Mouse (Mus musculus) telencephalon, adult 2 months (tissue): ENCODE measurements around the gene Itga6.

Experiments
- DNase-seq: peaks from one replicate; pipeline ENCODE4 v3.0.0-alpha.2; 2011; ENCODE audit warnings: low read depth, low spot score

The Itga6 gene

DNA sequence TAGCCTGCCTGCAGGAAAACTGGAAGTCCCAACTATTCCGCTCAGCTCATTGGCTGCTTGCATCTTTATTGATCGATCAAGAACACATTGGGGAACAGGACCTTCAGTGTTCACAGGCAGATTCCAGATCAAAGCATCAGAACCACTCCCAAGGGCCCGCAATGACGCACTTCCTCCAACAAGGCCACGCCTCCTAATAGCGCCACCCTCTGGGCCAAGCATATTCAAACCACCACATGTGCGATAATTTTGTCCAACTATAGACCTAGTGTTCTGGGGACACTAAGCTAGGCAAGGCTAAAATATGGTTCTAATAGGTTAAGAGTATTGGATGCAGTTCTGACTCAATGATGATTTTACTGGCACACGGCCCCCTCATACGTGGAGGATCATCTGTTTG, 15.7 kb downstream of the Itga6 start:
- no peak for DNase-seq

DNA sequence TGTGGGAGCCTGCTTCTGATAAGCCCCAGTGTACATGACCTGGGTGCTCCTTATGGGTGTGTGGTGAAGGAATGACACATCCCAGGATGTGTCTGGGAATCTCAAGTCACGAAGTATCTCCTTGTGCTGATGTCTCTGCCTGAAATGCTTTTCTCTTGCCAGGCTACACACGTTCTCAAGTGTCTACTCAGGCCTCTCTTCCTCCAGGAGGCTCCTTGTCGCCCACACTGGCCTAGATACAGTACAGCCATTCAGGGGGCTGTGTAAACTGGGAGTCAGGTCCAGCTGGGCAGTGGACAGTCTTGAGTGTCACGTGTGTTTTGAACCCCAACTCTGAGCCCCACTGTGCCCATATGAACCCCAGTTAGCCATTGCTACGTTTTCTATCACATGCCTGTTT, 19.1 kb downstream of the Itga6 start:
- no peak for DNase-seq

DNA sequence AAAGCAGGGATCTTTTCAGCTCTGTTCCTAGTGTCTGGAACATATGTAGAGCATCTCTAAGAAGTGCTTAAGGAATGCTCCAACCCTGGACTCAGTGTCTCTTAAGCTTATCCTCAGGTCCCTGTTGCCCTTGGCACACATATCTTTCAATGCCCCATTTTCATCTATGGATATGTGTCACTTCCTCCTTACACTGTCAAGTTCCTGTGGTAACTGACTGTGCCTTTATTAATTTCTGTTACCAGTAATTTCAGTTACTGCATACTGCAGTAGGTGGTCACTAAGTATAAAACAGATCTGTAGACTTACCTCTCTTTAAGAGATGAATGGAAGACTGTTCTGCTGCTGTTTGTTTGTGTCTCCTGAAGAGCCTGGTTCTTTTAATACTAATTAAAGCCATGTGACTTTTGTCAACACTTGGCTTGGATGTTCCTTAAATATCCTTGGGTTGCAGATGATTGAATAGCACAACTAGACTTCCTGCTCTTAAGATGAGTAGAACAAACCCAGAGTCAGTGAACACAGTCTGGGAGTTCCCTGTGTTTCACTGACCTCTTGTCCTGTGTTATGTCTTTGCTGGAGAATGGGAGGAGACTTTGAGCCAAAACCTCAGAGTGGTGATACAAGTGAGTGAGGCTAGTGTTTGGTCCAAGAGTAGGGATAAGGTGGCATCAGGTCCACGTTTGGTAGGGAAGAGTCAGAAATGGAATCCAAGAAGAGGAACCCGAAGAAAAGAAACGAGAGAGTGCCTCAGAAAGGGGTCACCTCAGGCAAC, 19.7 kb downstream of the Itga6 start:
- no peak for DNase-seq

DNA sequence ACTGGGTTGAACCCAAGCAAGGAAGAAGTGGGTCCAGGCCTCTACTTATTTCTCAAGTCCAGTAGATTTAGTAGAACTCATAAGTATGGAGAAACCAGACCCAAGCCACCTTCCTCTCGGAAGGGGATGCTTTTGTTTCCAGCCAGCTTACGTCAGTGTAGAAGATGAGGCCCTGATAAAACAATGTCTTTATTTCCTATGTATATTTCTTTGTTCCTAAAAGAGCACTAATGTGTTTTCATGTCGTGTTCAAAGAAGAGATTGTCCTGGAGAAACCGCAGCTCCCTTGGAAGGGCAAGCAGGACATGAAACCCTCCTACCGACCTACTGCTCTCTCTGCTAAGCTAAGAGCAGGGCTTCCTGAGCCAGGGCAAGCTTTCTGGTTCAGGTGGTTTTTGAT, 20.6 kb downstream of the Itga6 start:
- DNase-seq = no peak

DNA sequence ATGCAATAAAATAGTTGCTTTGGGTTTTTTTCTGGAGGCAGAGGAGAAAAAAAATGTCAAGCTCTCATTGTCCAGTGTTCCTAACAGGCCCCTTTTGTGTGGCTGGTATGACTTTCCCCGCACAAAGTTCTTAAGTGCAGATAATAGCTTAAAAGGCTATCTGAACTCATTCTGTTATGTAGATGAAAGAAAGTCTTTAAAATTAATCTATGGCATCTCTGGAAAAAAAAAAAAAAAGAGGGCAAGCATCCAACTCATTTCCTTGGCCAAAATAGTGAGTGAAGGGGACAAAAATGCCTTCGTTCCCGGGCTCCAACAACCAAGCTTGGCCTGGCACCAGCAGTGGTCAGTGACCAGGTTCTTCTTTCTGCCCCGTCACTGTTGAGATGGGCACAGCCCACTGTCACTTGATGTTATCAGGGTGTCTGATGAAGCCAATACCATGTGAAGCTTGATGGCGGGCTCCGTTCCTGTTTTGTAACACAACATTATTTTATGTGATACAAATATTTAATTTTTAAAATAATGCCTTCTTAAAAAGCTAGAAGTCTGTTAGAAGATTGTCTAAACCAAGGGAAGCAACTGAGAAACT, 21.7 kb downstream of the Itga6 start:
- DNase-seq = no peak

DNA sequence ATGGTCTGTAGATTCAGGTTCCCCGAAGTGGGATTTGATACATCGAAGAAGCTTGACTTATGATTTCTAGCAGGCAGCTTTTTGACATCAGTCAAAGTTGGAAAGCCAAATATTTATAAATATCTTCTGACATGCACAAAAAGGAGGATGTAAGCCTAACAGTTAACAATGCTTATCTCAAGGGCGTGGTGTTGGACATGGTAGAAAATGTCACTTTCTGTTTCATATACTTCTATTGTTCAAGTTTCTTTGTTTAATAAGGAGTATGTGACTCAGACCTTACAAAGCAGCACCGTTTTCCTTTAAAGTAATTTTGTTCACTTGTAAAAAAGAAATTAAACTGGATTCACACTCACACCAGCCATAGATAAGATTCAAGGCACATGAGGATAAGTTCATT, 26.3 kb downstream of the Itga6 start:
- no peak for DNase-seq

DNA sequence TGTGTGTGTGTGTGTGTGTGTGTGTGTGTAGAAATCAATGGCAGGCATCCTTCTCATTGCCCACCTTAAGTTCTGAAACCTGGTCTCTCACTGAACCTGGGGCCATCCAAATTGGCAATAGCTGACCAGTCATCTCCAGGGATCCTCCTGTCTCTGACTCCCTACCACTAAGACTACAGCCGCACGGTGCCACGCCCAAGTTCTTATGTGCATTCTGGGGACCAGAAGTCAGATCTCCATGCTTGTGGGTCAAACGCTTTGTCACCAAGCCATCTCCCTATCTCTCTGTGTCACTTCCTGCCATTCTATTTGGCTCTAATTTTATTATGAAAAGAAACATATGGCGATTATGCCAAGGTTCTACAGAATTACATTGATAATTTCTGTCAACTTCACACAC, 28.3 kb downstream of the Itga6 start:
- no peak for DNase-seq

DNA sequence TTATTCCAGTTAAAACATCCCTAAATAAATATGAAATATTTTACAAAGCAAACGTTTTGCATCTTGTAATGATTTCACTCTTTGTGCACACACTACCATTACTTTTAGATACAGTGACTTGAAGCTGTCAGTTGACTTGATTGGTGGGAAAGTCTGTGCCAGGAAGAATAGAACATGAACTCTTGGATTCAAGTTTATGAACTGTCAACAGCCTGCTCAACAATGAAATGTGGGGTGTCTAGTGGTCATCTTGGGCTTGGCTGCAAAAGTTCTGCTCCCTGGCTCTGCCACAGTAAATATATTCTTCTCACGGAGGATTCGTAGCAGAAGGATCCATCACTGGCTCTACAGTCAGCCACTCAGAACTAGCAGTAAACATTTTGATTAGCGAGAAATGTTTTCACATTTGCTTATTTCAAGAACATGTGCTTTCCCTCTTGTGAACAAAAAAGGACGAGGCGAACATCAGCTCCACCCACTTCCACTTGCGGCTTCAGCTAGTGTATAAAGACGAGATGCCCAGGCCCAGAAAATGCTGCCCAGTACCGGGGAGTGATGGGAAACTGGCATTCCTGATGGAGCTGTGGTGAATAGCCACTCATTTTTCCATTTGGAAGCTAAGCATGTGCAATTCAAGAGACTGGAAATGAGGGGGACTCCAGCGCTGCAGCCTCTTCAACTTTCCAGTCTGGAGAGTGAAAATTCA, 29.0 kb downstream of the Itga6 start:
- DNase-seq = no peak

DNA sequence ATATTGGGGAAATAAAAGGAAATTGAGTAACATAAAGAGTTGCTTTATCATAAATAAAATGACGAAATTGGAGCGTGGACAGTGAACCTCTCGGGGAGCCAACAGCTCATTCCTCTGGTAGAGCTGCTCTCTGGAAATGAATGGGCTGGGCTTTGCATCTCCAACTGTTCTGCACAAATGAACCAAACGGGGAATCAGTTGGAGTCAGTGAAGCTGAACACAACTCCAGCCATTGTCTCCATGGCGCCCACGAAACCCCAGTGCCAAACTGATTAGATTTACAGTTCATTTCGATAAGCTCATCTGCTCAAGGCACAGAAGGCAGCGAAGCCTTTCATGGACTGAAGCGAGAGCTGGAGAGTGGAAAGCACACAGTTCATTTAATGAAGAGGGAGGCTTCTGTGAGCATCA, 29.8 kb downstream of the Itga6 start:
- DNase-seq = peak; percentile 22

DNA sequence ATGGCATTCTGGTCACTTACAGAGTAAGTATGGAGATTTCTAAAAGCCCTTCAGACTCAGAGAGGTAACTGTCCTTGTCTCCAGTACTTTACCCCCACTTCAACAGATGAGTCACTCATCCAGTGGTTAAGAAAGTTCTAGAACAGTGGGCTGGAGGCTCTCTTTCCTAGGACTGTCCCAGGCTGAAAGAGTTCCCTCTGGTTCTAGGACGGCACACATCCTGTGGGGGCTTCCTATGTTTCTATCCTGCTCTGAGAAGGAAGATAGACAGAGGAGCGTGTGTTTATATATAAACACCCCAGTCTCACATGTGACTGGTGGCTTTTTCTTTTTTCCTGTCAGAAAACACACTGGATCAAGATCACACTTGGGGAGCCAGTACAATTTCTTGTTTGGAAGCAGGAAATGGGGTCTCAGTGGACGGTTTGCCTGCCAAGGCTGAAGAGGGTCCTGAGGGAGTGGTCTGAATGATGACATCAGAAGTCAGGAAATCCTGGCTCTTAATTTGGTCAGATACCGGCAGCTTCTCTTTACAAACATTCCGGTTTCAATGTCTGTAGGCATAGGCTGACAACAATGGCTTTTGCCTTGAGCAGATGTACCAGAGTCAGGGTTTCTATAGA, 34.0 kb downstream of the Itga6 start:
- DNase-seq = no peak

DNA sequence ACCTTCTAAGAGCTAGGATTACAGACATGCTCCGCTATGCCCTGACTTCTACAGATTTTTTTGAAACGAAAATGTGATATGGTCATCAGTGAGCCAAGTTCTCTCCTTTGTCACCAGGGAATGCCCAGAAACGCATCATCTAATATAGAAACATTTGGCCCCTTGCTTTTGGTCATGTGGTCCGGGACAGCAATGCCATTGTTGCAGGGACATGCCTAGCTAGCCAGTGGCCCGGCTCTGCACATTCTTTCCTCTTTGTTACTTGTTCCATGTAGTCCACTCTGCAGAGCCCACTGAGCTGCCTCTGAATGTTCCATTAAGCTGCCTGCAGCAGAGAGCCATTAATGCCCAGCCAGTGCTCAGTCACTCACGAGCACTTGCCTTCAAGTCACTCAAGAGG, 34.6 kb downstream of the Itga6 start:
- no peak for DNase-seq

DNA sequence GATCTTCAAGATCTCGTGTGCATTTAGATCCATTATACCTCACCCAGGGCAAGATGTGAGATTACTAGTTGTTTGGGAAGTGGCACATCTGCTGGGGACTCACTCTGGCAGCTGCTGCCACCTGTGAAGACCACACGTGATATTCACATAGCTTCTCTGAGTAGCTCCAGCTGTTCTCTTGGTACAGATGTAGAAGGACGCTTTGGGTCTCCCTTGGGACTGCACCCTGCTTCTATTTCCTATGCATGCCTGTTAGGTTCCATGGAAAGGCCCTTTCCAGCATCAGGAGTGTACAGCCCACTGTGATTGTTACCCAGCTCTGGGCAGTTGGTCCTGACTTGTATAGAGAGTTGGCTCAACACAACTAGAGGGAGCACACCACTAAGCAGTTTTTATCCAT, 39.8 kb downstream of the Itga6 start:
- DNase-seq = no peak

DNA sequence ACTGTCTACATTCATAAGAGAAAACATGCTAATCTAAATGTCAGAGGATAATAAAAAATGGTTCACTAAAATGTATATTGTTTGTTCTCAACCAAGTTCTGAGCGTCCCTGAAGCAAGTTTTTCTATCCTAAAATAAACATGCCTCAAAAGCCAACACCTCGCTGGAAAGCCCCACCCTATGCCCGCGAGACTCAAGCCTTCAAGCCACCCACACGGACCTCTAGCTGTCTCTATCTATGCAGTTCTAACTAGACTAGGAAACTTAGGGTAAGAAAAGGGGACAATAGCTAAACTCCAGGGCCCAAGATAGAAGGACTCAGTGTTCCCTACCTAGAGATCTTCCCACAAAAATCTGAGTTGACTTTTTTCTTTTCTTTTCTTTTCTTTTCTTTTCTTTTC, 40.6 kb downstream of the Itga6 start:
- DNase-seq = no peak

DNA sequence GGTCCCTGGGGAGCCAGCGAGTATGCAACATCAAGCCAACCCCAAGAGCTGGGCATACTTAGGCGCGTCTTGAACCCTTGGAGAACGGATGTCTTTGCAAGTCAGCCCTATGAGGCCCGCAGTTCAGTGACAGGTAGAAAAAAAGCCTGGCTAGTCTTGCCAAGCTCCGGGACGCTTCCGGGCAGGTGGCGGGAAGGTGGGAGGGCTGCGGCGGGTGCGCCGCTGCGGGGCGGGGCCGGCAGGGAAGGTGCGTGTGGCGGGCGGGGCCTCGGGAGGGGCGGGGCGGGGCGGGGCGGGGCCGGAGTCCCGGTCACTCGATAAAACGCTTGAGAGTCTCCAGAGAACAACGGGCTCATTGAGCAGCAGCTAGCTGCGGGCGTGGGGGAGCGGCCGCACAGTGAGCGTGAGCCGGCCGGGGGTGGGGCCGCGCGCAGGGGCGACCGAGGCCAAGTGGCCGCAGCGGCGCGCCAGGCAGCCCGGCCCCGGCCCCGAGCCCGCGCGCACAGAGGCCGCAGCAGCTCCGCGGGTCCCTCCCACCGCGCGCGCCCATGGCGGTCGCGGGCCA, 41.3 kb downstream of the Itga6 start:
- DNase-seq = no peak

DNA sequence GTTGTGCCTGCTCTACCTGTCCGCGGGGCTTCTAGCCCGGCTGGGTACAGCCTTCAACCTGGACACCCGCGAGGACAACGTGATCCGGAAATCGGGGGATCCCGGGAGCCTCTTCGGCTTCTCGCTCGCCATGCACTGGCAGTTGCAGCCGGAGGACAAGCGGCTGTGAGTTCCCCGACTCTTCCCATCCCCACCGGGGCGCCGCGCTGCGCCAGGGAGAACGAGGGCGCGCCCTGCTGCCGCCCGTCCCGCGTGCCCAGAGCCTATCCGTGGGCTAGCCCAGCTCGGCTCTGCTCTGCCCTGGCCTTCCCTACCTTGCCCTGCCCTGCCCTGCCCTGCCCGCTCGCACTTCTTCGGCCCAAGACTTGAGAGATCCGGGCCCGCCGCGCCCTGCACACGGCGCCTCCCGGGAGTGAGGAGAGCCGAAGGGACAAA, 41.8 kb downstream of the Itga6 start:
- no peak for DNase-seq

DNA sequence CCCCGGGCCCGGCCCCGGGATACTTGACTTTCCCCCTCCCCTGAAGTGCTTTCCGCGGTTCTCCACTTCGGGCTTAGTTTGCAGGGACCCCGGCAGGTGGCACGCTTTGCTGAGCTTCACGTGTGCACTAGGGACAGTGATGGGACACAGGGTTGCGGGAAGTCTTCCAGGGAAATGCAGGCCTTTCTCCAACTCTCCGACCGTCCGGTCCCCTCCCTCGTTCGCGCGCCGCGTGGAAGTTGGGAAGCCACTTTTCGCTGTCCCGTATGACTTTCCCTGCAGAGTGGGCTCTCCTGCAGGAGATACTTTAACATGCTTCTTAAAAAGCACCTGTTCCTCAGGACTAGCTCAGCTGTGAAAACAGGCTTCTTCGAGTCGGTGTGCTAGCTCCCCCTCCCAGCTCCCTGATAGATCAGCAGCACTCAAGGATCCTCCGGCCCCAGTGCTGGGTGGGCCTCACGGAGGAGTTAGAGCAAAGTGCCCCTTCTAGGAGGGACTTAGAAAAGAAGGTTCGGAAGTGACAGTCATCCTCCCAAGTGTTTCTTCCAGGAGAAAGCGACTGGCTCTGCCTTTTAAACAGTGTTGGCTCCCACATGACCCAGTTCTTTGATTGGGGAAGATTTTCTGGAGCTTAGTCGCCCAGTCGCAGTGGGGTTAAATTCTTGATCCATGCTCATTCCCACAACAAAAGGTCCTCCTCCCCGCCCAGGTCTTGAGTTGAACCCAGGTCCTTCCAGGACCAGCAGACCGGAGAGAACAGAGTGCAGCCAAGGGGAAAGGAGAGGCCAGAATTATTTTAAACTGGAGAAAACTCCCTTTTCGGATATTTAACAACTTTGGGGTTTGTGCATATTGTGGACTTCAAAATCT, 42.4 kb downstream of the Itga6 start:
- no peak for DNase-seq

DNA sequence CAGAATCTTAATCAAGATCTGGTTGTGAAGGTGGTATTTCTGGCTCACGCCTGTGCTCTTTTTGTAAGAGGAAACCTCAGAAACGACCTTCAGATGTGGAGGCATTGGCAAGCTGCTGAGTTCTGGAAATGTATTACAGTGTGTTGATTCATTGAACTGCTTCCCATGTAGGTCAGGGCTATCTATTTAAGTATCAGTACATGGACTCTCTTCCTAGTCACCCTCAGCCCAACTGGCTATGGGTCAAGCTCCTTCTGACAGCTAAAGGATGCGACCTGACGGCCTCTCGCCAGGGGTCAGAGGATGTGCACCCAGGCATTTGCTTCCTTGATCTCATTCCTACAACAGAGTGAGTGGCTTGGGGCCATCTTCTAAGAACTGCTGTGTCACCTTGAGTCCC, 45.3 kb downstream of the Itga6 start:
- DNase-seq = no peak

DNA sequence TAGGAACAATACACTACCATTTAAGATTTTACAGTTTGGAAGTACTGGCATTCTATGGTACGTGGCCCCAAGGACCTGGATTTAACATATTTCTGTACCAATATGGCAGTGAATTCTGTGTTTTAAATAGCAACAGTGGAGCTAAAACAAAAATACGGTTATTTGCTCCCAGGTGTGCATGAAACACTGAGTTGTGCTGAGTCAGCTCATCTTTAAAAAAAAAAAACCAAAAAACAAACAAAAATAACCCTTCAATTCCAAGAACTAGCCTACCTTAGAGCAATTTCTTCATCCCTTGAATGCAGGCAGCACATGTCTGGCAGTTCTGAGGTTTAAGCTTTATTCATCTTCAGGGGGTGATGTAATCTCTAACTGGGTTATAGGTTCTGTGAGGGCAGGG, 45.8 kb downstream of the Itga6 start:
- DNase-seq = no peak

DNA sequence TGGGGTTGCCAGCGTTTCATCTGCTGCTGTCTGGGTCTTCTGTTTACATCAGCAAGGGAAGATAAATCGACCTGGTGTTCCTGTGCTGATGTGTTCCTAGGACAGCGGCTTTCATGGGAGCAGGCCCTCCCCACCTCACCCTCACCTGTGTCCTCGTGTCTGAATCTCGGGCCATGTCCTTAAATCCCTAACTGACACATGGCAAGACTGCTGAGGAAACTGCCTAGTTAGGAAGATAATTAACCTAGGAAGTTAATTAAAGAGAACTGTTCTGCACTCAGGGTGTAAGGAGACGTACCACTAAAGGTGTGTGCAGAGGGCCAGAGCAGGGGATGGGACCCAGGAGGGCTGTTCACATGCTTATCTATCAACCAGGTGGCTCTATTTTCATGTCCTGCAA, 48.7 kb downstream of the Itga6 start:
- DNase-seq = no peak

DNA sequence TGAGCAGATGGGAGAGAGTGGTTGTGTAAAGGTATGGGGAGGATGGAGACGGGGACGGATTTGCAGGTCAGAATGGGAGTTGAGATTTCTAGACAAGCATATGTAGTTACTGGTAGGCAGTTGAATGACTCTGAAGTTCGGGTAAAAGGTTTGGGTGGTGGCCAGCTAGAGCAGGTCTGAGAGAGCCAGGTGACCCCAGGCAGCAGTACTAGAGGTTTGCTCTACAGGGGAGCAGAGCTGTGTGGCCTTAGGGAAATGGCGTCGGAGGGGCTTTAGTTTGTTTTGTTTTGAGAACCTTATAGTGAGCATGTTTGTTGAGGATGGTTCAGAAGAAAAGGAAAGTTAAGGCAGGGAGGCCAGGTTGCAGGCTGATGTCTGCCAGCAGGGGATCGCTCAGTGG, 51.4 kb downstream of the Itga6 start:
- DNase-seq = no peak

DNA sequence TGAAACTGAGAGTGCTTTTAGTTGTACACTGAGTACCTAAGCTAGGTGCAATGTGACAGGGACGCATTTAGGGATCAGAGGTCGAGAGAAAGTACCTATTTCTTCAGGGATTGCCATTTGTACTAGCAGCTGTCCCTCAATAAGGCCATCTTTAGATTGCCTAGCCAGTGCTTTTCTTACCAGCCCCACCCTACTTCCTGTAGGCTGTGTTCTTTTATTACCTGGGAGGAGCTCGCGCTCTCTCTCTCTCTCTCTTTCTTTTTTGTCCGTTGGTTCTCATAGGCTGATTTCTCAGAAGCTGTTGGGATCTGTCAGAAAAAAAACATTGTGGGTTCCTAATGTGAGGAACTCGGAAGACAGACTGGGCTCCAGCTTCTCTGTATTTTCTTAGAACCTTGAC, 55.4 kb downstream of the Itga6 start:
- DNase-seq = no peak
